Mouse (Mus musculus): Measurements from ENCODE around the gene Sapcd1. TPM values are rescaled to one million over a fixed set of nuclear protein-coding genes. Genes with fewer than 3 reads are reported as not detected.
"Not testable (repeated sequence)": the region's sequence is repeated elsewhere in the genome, so short reads cannot be mapped to it uniquely, and the experiment has no call there.

The Sapcd1 gene
- total RNA-seq, 2 experiments from 2014 or later = not detected

GRCm38 (mm10) chr17:34996411-34997141, 31.2 kb downstream of the Sapcd1 start:
- peak; percentile 32; the same call in 1 of the 2 replicates for ATAC-seq (replicated peaks; ENCODE audit: low FRiP score, poor library complexity, severe bottlenecking)

GRCm38 (mm10) chr17:34995927-34996326, 31.9 kb downstream of the Sapcd1 start:
- not testable (repeated sequence) for ATAC-seq (replicated peaks; ENCODE audit: low FRiP score, poor library complexity, severe bottlenecking)

GRCm38 (mm10) chr17:34995192-34995591, 32.6 kb downstream of the Sapcd1 start:
- not testable (repeated sequence) for ATAC-seq (replicated peaks; ENCODE audit: low FRiP score, poor library complexity, severe bottlenecking)

GRCm38 (mm10) chr17:34994751-34995150, 33.1 kb downstream of the Sapcd1 start:
- no peak for ATAC-seq (replicated peaks; ENCODE audit: low FRiP score, poor library complexity, severe bottlenecking)

- 0 out of 2 replicates have a peak, but pooled peaks have one; percentile 44 for ATAC-seq (replicated peaks; ENCODE audit: low FRiP score, poor library complexity, severe bottlenecking)
Measured at GRCm38 (mm10) chr17:34984218-34984617, 43.6 kb downstream of the Sapcd1 start.

- peak; percentile 8; the same call in 1 of the 2 replicates for ATAC-seq (replicated peaks; ENCODE audit: low FRiP score, poor library complexity, severe bottlenecking)
Measured at GRCm38 (mm10) chr17:34982328-34982727, 45.5 kb downstream of the Sapcd1 start.

GRCm38 (mm10) chr17:34981690-34982180, 46.1 kb downstream of the Sapcd1 start, which contains the start of gene Lsm2:
Gene Lsm2 (plus strand): TSS chr17:34981862.
- peak; percentile 90 for ATAC-seq (replicated peaks; ENCODE audit: low FRiP score, poor library complexity, severe bottlenecking)

GRCm38 (mm10) chr17:34980655-34981054, 47.2 kb downstream of the Sapcd1 start:
- ATAC-seq (replicated peaks; ENCODE audit: low FRiP score, poor library complexity, severe bottlenecking) = no peak

- ATAC-seq (replicated peaks; ENCODE audit: low FRiP score, poor library complexity, severe bottlenecking) = no peak
Measured at GRCm38 (mm10) chr17:34979631-34980030, 48.2 kb downstream of the Sapcd1 start.

- ATAC-seq (replicated peaks; ENCODE audit: low FRiP score, poor library complexity, severe bottlenecking) = no peak
Measured at GRCm38 (mm10) chr17:34978239-34978638, 49.6 kb downstream of the Sapcd1 start.

- ATAC-seq (replicated peaks; ENCODE audit: low FRiP score, poor library complexity, severe bottlenecking) = no peak
Measured at GRCm38 (mm10) chr17:34977000-34977399, 50.8 kb downstream of the Sapcd1 start.

Other genes with a start within 250 kb of the Sapcd1 start
Only the 30 nearest of the 46 such genes appear.
- gene Gm20547, start 146.0 kb downstream of the Sapcd1 start, total RNA-seq (2015; ENCODE audit: low replicate concordance) = 1.5 TPM in 1 of 2 replicates, not detected in the other
- not detected in 2 replicates for gene Gm20547, start 146.0 kb downstream of the Sapcd1 start, total RNA-seq (2017; ENCODE audit: low replicate concordance)
- gene C2, start 129.8 kb downstream of the Sapcd1 start, total RNA-seq (2015; ENCODE audit: low replicate concordance) = 3.6 TPM in 1 of 2 replicates, not detected in the other
- gene C2, start 129.8 kb downstream of the Sapcd1 start, total RNA-seq (2017; ENCODE audit: low replicate concordance) = 0.98 TPM in 1 of 2 replicates, not detected in the other
- 18.8 and 19.9 TPM in 2 replicates for gene Ehmt2, start 129.5 kb downstream of the Sapcd1 start, total RNA-seq (2015; ENCODE audit: low replicate concordance)
- 18.8 and 22.0 TPM in 2 replicates for gene Ehmt2, start 129.5 kb downstream of the Sapcd1 start, total RNA-seq (2017; ENCODE audit: low replicate concordance)
- gene Slc44a4, start 113.5 kb downstream of the Sapcd1 start, total RNA-seq (2015; ENCODE audit: low replicate concordance) = not detected in 2 replicates
- gene Slc44a4, start 113.5 kb downstream of the Sapcd1 start, total RNA-seq (2017; ENCODE audit: low replicate concordance) = not detected in 2 replicates
- gene Neu1, start 96.8 kb downstream of the Sapcd1 start, total RNA-seq (2015; ENCODE audit: low replicate concordance) = 12.3 and 12.9 TPM in 2 replicates
- 7.0 and 8.7 TPM in 2 replicates for gene Neu1, start 96.8 kb downstream of the Sapcd1 start, total RNA-seq (2017; ENCODE audit: low replicate concordance)
- gene Hspa1b, start 68.8 kb downstream of the Sapcd1 start, total RNA-seq (2015; ENCODE audit: low replicate concordance) = 4.0 and 7.3 TPM in 2 replicates
- gene Hspa1b, start 68.8 kb downstream of the Sapcd1 start, total RNA-seq (2017; ENCODE audit: low replicate concordance) = 4.3 and 7.9 TPM in 2 replicates
- gene Gm20481, start 58.1 kb downstream of the Sapcd1 start, total RNA-seq (2015; ENCODE audit: low replicate concordance) = not detected in 2 replicates
- not detected in 2 replicates for gene Gm20481, start 58.1 kb downstream of the Sapcd1 start, total RNA-seq (2017; ENCODE audit: low replicate concordance)
- 1.5 and 2.9 TPM in 2 replicates for gene Hspa1a, start 55.9 kb downstream of the Sapcd1 start, total RNA-seq (2015; ENCODE audit: low replicate concordance)
- 5.0 and 5.4 TPM in 2 replicates for gene Hspa1a, start 55.9 kb downstream of the Sapcd1 start, total RNA-seq (2017; ENCODE audit: low replicate concordance)
- gene Hspa1l, start 55.3 kb downstream of the Sapcd1 start, total RNA-seq (2015; ENCODE audit: low replicate concordance) = not detected in 2 replicates
- not detected in 2 replicates for gene Hspa1l, start 55.3 kb downstream of the Sapcd1 start, total RNA-seq (2017; ENCODE audit: low replicate concordance)
- 46.8 and 50.3 TPM in 2 replicates for gene Lsm2, start 46.2 kb downstream of the Sapcd1 start, total RNA-seq (2015; ENCODE audit: low replicate concordance)
- gene Lsm2, start 46.2 kb downstream of the Sapcd1 start, total RNA-seq (2017; ENCODE audit: low replicate concordance) = 11.2 and 16.7 TPM in 2 replicates
- 24.4 and 33.4 TPM in 2 replicates for gene Vars, start 27.0 kb downstream of the Sapcd1 start, total RNA-seq (2015; ENCODE audit: low replicate concordance)
- gene Vars, start 27.0 kb downstream of the Sapcd1 start, total RNA-seq (2017; ENCODE audit: low replicate concordance) = 37.4 and 45.0 TPM in 2 replicates
- gene Vwa7, start 11.4 kb downstream of the Sapcd1 start, total RNA-seq (2015; ENCODE audit: low replicate concordance) = not detected in 2 replicates
- not detected in 2 replicates for gene Vwa7, start 11.4 kb downstream of the Sapcd1 start, total RNA-seq (2017; ENCODE audit: low replicate concordance)
- 0.38 and 1.5 TPM in 2 replicates for gene Msh5, start 18.7 kb upstream of the Sapcd1 start, total RNA-seq (2015; ENCODE audit: low replicate concordance)
- gene Msh5, start 18.7 kb upstream of the Sapcd1 start, total RNA-seq (2017; ENCODE audit: low replicate concordance) = 5.7 and 8.8 TPM in 2 replicates
- 74.6 and 85.9 TPM in 2 replicates for gene Clic1, start 21.9 kb upstream of the Sapcd1 start, total RNA-seq (2015; ENCODE audit: low replicate concordance)
- 66.9 and 68.8 TPM in 2 replicates for gene Clic1, start 21.9 kb upstream of the Sapcd1 start, total RNA-seq (2017; ENCODE audit: low replicate concordance)
- 1.0 and 1.7 TPM in 2 replicates for gene Ddah2, start 31.0 kb upstream of the Sapcd1 start, total RNA-seq (2015; ENCODE audit: low replicate concordance)
- gene Ddah2, start 31.0 kb upstream of the Sapcd1 start, total RNA-seq (2017; ENCODE audit: low replicate concordance) = 2.2 TPM in 1 of 2 replicates, not detected in the other
- not detected in 2 replicates for gene Ly6g6c, start 37.4 kb upstream of the Sapcd1 start, total RNA-seq (2015; ENCODE audit: low replicate concordance)
- gene Ly6g6c, start 37.4 kb upstream of the Sapcd1 start, total RNA-seq (2017; ENCODE audit: low replicate concordance) = not detected in 2 replicates
- gene Mpig6b, start 38.2 kb upstream of the Sapcd1 start, total RNA-seq (2015; ENCODE audit: low replicate concordance) = 0.42 TPM in 1 of 2 replicates, not detected in the other
- gene Mpig6b, start 38.2 kb upstream of the Sapcd1 start, total RNA-seq (2017; ENCODE audit: low replicate concordance) = not detected in 2 replicates
- not detected in 2 replicates for gene Ly6g6e, start 48.9 kb upstream of the Sapcd1 start, total RNA-seq (2015; ENCODE audit: low replicate concordance)
- not detected in 2 replicates for gene Ly6g6e, start 48.9 kb upstream of the Sapcd1 start, total RNA-seq (2017; ENCODE audit: low replicate concordance)
- not detected in 2 replicates for gene Ly6g6d, start 50.0 kb upstream of the Sapcd1 start, total RNA-seq (2015; ENCODE audit: low replicate concordance)
- gene Ly6g6d, start 50.0 kb upstream of the Sapcd1 start, total RNA-seq (2017; ENCODE audit: low replicate concordance) = 1.4 TPM in 1 of 2 replicates, not detected in the other
- gene Ly6g6f, start 57.6 kb upstream of the Sapcd1 start, total RNA-seq (2015; ENCODE audit: low replicate concordance) = not detected in 2 replicates
- gene Ly6g6f, start 57.6 kb upstream of the Sapcd1 start, total RNA-seq (2017; ENCODE audit: low replicate concordance) = not detected in 2 replicates
- gene Abhd16a, start 61.2 kb upstream of the Sapcd1 start, total RNA-seq (2015; ENCODE audit: low replicate concordance) = 28.1 and 36.8 TPM in 2 replicates
- 33.3 and 63.0 TPM in 2 replicates for gene Abhd16a, start 61.2 kb upstream of the Sapcd1 start, total RNA-seq (2017; ENCODE audit: low replicate concordance)
- not detected in 2 replicates for gene Ly6g5c, start 80.3 kb upstream of the Sapcd1 start, total RNA-seq (2015; ENCODE audit: low replicate concordance)
- not detected in 2 replicates for gene Ly6g5c, start 80.3 kb upstream of the Sapcd1 start, total RNA-seq (2017; ENCODE audit: low replicate concordance)
- 7.7 TPM in 1 of 2 replicates, not detected in the other for gene Ly6g5b, start 87.4 kb upstream of the Sapcd1 start, total RNA-seq (2015; ENCODE audit: low replicate concordance)
- 0.34 TPM in 1 of 2 replicates, not detected in the other for gene Ly6g5b, start 87.4 kb upstream of the Sapcd1 start, total RNA-seq (2017; ENCODE audit: low replicate concordance)
- gene Gpank1, start 93.4 kb upstream of the Sapcd1 start, total RNA-seq (2015; ENCODE audit: low replicate concordance) = 10.9 and 14.8 TPM in 2 replicates
- gene Gpank1, start 93.4 kb upstream of the Sapcd1 start, total RNA-seq (2017; ENCODE audit: low replicate concordance) = 15.8 and 20.4 TPM in 2 replicates
- 156 and 181 TPM in 2 replicates for gene Csnk2b, start 94.0 kb upstream of the Sapcd1 start, total RNA-seq (2015; ENCODE audit: low replicate concordance)
- 76.5 and 112 TPM in 2 replicates for gene Csnk2b, start 94.0 kb upstream of the Sapcd1 start, total RNA-seq (2017; ENCODE audit: low replicate concordance)
- 0.63 and 1.5 TPM in 2 replicates for gene D17H6S53E, start 98.4 kb upstream of the Sapcd1 start, total RNA-seq (2015; ENCODE audit: low replicate concordance)
- 2.6 and 2.8 TPM in 2 replicates for gene D17H6S53E, start 98.4 kb upstream of the Sapcd1 start, total RNA-seq (2017; ENCODE audit: low replicate concordance)
- not detected in 2 replicates for gene Apom, start 104.0 kb upstream of the Sapcd1 start, total RNA-seq (2015; ENCODE audit: low replicate concordance)
- 0.94 TPM in 1 of 2 replicates, not detected in the other for gene Apom, start 104.0 kb upstream of the Sapcd1 start, total RNA-seq (2017; ENCODE audit: low replicate concordance)
- 23.8 and 47.9 TPM in 2 replicates for gene Bag6, start 107.2 kb upstream of the Sapcd1 start, total RNA-seq (2015; ENCODE audit: low replicate concordance)
- 48.1 and 71.4 TPM in 2 replicates for gene Bag6, start 107.2 kb upstream of the Sapcd1 start, total RNA-seq (2017; ENCODE audit: low replicate concordance)
- gene Prrc2a, start 136.9 kb upstream of the Sapcd1 start, total RNA-seq (2015; ENCODE audit: low replicate concordance) = 70.2 and 111 TPM in 2 replicates
- gene Prrc2a, start 136.9 kb upstream of the Sapcd1 start, total RNA-seq (2017; ENCODE audit: low replicate concordance) = 15.1 and 22.6 TPM in 2 replicates
- 14.4 and 19.8 TPM in 2 replicates for gene Aif1, start 148.1 kb upstream of the Sapcd1 start, total RNA-seq (2015; ENCODE audit: low replicate concordance)
- gene Aif1, start 148.1 kb upstream of the Sapcd1 start, total RNA-seq (2017; ENCODE audit: low replicate concordance) = 8.7 and 15.8 TPM in 2 replicates